Mouse (Mus musculus) intestine, postnatal 0 days (tissue): ENCODE results near the gene Pdik1l. TPM values are rescaled to one million over a fixed set of nuclear protein-coding genes. Genes with fewer than 3 reads are reported as not detected.

Source experiments
- ATAC-seq: fragments of 200-750 bp; cut with Nextera tagmentation; 2 replicates; pipeline ENCODE4 v1.8.0; 2017; ENCODE audit warnings: mild to moderate bottlenecking, moderate TSS enrichment, moderate library complexity
- H3K27ac ChIP-seq: fragments of 300-500 bp; sonication (generic); 2 replicates; pipeline ENCODE4 v1.5.1; 2014; ENCODE audit warnings: mild to moderate bottlenecking, low read depth, low read length, moderate library complexity
- H3K27me3 ChIP-seq: fragments of 300-500 bp; sonication (generic); replicated peaks from 2 replicates; pipeline ENCODE4 v1.6.1; 2014; ENCODE audit warnings: low read length, mixed read lengths; ENCODE audit not compliant: control insufficient read depth, insufficient read depth
- H3K36me3 ChIP-seq: fragments of 300-500 bp; sonication (generic); 2 replicates; pipeline ENCODE4 v1.6.1; 2014; ENCODE audit warnings: mild to moderate bottlenecking, moderate library complexity; ENCODE audit not compliant: control insufficient read depth, insufficient read depth
- H3K4me1 ChIP-seq: fragments of 300-500 bp; sonication (generic); replicated peaks from 2 replicates; pipeline ENCODE4 v1.6.1; 2014; ENCODE audit warnings: antibody characterized with exemption, low read length, mixed read lengths; ENCODE audit not compliant: control insufficient read depth, insufficient read depth
- H3K4me2 ChIP-seq: fragments of 300-500 bp; sonication (generic); replicated peaks from 2 replicates; pipeline ENCODE4 v1.6.1; 2014; ENCODE audit warnings: low read depth, mild to moderate bottlenecking, moderate library complexity
- H3K4me3 ChIP-seq: fragments of 300-500 bp; sonication (generic); 2 replicates; pipeline ENCODE4 v1.5.1; 2014; ENCODE audit warnings: low read depth, low read length
- H3K9ac ChIP-seq: fragments of 300-500 bp; sonication (generic); 2 replicates; pipeline ENCODE4 v1.6.1; 2014; ENCODE audit warnings: mild to moderate bottlenecking, low read depth, low read length
- H3K9me3 ChIP-seq: fragments of 300-500 bp; sonication (generic); 2 replicates; pipeline ENCODE4 v1.6.1; 2016; ENCODE audit warnings: mixed run types; ENCODE audit not compliant: control insufficient read depth
- CTCF ChIP-seq: sonication (generic); IDR thresholded peaks from 2 replicates; pipeline ENCODE4 v1.5.1; 2016; ENCODE audit warnings: low read depth, mild to moderate bottlenecking, control low read depth, antibody characterized with exemption, moderate library complexity
- WGBS: fragments of 180-500 bp; shearing (Covaris S2); extraction: QIAGEN DNeasy Blood & Tissue Kit; methylation state at CpG from one replicate; pipeline ENCODE4 v1.1.7; 2014; 5-methylcytosine and 5-hydroxymethylcytosine counted together
- polyA plus RNA-seq: library from polyadenylated mRNA; unstranded; fragments of >200 nt; fragmentation: Nextera tagmentation; extraction: Ambion mirVana; gene quantifications from 2 replicates; pipeline ENCODE4 v1.2.1, GENCODE M21; 2015

Gene Pdik1l
- polyA plus RNA-seq, 1 experiment from 2014 or later, result 9.2 TPM

DNA sequence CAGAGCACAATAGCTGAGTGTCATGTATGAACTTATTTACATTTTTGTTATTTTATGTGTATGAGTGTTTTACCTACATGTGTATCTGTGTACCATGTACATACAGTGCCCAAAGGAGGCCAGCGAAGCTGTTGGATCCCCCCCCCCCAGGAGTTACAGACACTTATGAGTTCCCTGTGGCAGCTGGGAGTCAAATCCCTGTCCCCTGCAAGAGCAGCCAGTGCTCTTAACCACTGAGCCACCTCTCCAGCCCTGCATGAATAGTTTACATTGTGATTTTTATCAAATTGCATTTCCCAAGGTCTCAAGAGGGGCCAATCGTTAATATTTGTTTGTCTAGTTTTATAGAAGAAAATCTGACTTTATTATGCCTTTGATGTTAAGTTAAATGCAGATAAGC is 19.3 kb upstream of the Pdik1l start:
- WGBS, result 20% methylated on average over 2 of the region's 2 CpGs
- Histone ChIP-seq H3K9me3 (no peaks in the 10 kb centered on the region), H3K4me1 (0 out of 2 replicates have a peak, but pooled peaks cover 5% of the 10 kb centered on the region), H3K27me3 (no peaks in the 10 kb centered on the region), H3K27ac (0 out of 2 replicates have a peak overlapping the region, but pooled peaks have one; percentile 7), H3K9ac (no peak overlapping the region), H3K4me2 (peak overlapping the region; percentile 52), H3K36me3 (no peaks in the 10 kb centered on the region), H3K4me3 (no peak overlapping the region)
- no peak; the same call in 1 of the 2 replicates for ATAC-seq
- no peak for TF ChIP-seq CTCF

DNA sequence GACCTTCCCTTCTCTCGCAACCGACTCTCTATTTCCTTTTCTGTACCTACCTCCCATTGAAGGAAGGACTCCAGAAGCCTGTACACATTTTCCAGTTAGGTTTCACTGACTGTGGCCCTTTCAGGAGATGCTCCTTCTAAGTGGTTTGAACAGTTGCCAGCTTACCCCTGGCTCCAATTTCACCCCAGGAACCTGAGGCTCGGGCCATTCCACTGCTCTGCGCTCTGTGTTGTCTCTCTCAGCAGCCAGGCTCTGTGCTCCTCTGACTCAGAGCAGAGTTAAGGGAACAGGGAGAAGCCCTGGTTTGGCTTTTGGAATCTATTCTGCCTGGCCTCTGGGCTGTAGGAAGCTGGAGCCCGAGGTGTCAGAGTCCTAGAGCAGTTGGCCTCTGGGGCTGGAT is 14.4 kb upstream of the Pdik1l start:
- H3K4me1 ChIP-seq, result 0 out of 2 replicates have a peak, but pooled peaks cover 1% of the 10 kb centered on the region
- WGBS, result 81% methylated on average over 5 of the region's 5 CpGs
- no peak for TF ChIP-seq CTCF

DNA sequence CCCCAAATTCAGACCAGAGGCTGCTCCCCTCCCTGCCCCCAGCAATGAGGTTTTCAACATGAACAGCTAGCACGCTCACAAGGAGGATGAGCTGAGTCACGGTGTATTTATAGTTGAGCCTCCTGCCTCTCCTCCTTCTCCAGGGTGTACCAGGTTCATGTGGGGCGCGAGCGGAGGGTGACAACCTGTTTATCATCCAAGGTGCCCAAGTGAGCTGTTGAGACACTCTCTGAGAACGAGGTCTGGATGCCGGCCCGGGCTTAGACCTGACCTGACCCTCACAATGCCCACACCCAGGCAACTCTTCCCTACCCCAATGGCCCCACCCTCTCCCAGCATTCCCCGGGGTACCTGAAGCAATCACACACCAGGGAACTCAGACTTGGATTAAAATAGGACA is 12.6 kb upstream of the Pdik1l start:
- no peak overlapping the region for H3K27ac ChIP-seq
- 70% methylated on average over 9 of the region's 9 CpGs for WGBS
- TF ChIP-seq CTCF, result no peak

More for the DNA sequence above, 14.4 kb upstream of the Pdik1l start:
- H3K27ac ChIP-seq, result no peak overlapping the region
- H3K4me2 ChIP-seq, result no peak overlapping the region
- no peaks in the 10 kb centered on the region for H3K36me3 ChIP-seq
- H3K27me3 ChIP-seq, result no peaks in the 10 kb centered on the region
- H3K9me3 ChIP-seq, result no peaks in the 10 kb centered on the region
- no peak overlapping the region for H3K4me3 ChIP-seq
- no peak overlapping the region for H3K9ac ChIP-seq
- no peak for ATAC-seq

DNA sequence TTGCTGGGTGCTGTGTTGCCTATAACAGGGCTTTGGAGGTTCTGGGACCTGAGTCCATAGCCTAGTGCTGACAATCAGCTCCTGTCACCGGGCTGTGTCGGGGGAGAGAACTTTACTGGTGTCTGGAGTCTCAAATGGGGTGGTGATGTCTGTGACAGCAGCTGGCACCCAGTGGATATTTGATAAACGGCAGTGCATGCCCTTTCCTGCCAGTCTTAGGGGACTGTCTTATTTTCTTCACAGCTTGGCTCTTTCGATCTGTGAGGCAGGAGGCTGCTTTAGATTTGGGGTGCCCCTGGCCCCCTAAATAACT is 11.8 kb upstream of the Pdik1l start:
- Histone ChIP-seq H3K4me3 (no peak overlapping the region), H3K9me3 (no peaks in the 10 kb centered on the region), H3K4me2 (no peak overlapping the region), H3K27ac (no peak overlapping the region), H3K4me1 (no peaks in the 10 kb centered on the region), H3K9ac (no peak overlapping the region), H3K36me3 (no peaks in the 10 kb centered on the region), H3K27me3 (no peaks in the 10 kb centered on the region)
- no peak for ATAC-seq
- 72% methylated on average over 4 of the region's 4 CpGs for WGBS
- TF ChIP-seq CTCF, result no peak

More for the DNA sequence above, 12.6 kb upstream of the Pdik1l start:
- Histone ChIP-seq H3K4me1 (no peaks in the 10 kb centered on the region), H3K36me3 (no peaks in the 10 kb centered on the region), H3K4me2 (no peak overlapping the region), H3K9ac (no peak overlapping the region), H3K4me3 (no peak overlapping the region), H3K9me3 (no peaks in the 10 kb centered on the region), H3K27me3 (no peaks in the 10 kb centered on the region)
- no peak for ATAC-seq

DNA sequence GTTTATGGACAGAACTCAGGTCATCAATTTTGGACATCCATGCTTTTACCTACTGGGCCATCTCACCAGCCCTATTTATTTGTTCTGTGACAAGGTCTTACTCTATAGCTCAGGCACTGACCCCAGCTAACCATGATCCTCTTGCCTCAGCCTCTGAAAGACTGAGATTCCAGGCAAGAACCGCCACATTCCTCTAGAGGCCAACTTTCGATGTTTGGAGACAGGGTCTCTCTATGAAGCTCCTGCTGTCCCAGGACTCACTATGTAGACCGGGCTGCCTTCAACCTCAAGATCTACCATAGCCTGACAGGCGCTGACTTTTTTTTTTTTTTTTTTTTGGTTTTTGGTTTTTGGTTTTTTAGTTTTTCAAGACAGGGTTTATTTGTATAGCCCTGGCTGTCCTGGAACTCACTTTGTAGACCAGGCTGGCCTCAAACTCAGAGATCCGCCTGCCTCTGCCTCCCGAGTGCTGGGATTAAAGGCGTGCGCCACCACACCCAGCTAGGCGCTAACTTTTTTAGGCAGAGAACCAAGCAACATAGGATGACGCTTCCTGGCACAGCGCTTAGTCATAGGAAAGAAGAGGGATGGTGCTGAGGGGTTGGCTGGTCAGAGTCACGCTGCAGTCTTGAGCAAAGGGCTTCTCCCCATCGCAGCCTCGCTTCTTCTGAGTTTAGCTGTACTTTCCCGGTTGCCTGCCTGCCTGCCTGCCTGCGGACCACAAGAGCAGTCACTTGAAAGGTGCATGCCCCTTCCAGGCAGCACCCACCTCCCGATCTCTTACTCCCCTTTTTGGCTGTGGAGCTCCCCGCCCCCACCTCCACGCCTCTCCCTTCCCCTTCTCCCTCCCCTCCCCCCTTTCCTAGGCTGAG is 11.2 kb upstream of the Pdik1l start:
- Histone ChIP-seq H3K9ac (no peak overlapping the region), H3K27me3 (no peaks in the 10 kb centered on the region), H3K27ac (no peak overlapping the region), H3K9me3 (no peaks in the 10 kb centered on the region), H3K4me2 (no peak overlapping the region), H3K36me3 (no peaks in the 10 kb centered on the region), H3K4me3 (no peak overlapping the region), H3K4me1 (no peaks in the 10 kb centered on the region)
- ATAC-seq, result no peak
- no peak for TF ChIP-seq CTCF
- WGBS, result 80% methylated on average over 19 of the region's 19 CpGs

DNA sequence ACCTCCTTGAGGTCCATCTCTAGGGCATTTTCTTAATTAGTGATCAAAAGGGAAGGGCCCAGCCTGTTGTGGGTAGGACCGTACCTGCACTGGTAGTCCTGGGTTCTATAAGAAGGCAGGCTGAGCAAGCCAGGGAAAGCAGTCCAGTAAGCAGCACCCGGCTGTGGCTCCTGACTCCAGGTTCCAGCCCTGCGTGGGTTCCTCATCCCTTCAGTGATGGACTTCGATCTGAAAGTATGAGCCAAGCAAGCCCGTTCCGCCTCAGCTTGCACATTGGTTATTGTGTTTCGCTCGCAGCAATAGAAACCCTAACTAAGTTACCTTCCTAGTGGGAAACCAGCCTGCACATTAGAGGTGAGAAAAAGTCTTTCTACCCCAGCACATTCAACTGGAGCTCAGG is 9.7 kb upstream of the Pdik1l start:
- no peak for TF ChIP-seq CTCF
- Histone ChIP-seq H3K27me3 (0 out of 2 replicates have a peak, but pooled peaks cover 8% of the 10 kb centered on the region), H3K4me1 (no peaks in the 10 kb centered on the region), H3K36me3 (no peaks in the 10 kb centered on the region), H3K9ac (no peak overlapping the region), H3K4me2 (no peak overlapping the region), H3K9me3 (no peaks in the 10 kb centered on the region), H3K27ac (no peak overlapping the region), H3K4me3 (no peak overlapping the region)
- 69% methylated on average over 8 of the region's 8 CpGs for WGBS
- ATAC-seq, result no peak
